26 mouse cellular contexts compared by ENCODE assay signal in genomic region chr19:44400484-44401197, GRCm38 (mm10). TPM values are rescaled to one million over a fixed set of nuclear protein-coding genes. Genes with fewer than 3 reads are reported as not detected.
DNase-seq lines count a peak whose midpoint lies in the region; ATAC-seq and TF ChIP-seq lines count a peak whose summit lies in the region.
"Had no signal": no experiment of that assay in that cellular context is flagged by ENCODE, and none has a peak within 500 bp of the region (broad histone marks: within the 10 kb centered on the region; RNA-seq: fewer than 3 reads in every experiment).

No protein-coding gene starts in this region.

- no peaks in the 10 kb centered on the region for H3K27me3 ChIP-seq in forebrain, postnatal 0 days (ENCODE audit: insufficient read depth, low read length)
- no peaks in the 10 kb centered on the region for H3K27me3 ChIP-seq in forebrain, embryonic 13.5 days
- H3K27me3 ChIP-seq in intestine, embryonic 16.5 days (replicated peaks; ENCODE audit: control insufficient read depth, insufficient read depth, low read length) = no peaks in the 10 kb centered on the region
- H3K27me3 ChIP-seq: embryonic facial prominence, embryonic 15.5 days; midbrain, embryonic 15.5 days had no signal

- 75% methylated on average over 8 of the region's 8 CpGs for WGBS in forebrain, postnatal 0 days
- WGBS in forebrain, embryonic 13.5 days = 89% methylated on average over 8 of the region's 8 CpGs
- 79% methylated on average over 8 of the region's 8 CpGs for WGBS in intestine, embryonic 16.5 days

- DNase-seq in forebrain, postnatal 0 days = peak; percentile 41
- peak; percentile 86 for DNase-seq in cerebellum, adult 11 months
- DNase-seq in cerebellum, adult 9-10 months = peak; percentile 96
- peak; percentile 86 to 93 for DNase-seq in cerebellum, postnatal 36 days
- no peak for DNase-seq in adrenal gland, postnatal 14 days
- DNase-seq: heart, postnatal 10 days; kidney, adult 11 months; kidney, postnatal 36 days; lung, adult 2 months; lung, postnatal 10 days; thymus, adult 18-20 months; thymus, postnatal 25 days had no signal

- no peak overlapping the region for H3K27ac ChIP-seq in forebrain, postnatal 0 days (ENCODE audit: low read depth, low read length)
- no peak overlapping the region for H3K27ac ChIP-seq in forebrain, embryonic 13.5 days
- no peak overlapping the region for H3K27ac ChIP-seq in intestine, embryonic 16.5 days (ENCODE audit: low read length)
- H3K27ac ChIP-seq: embryonic facial prominence, embryonic 10.5 days; embryonic facial prominence, embryonic 15.5 days; heart, embryonic 13.5 days; hindbrain, embryonic 14.5 days; kidney, embryonic 15.5 days; layer of hippocampus, adult 2 months; liver, embryonic 14.5 days; midbrain, embryonic 10.5 days; midbrain, embryonic 15.5 days; stomach, postnatal 0 days had no signal

- H3K4me2 ChIP-seq in forebrain, postnatal 0 days (ENCODE audit: low read depth) = no peak overlapping the region
- no peak overlapping the region for H3K4me2 ChIP-seq in forebrain, embryonic 13.5 days
- no peak overlapping the region for H3K4me2 ChIP-seq in intestine, embryonic 16.5 days (ENCODE audit: low read depth, low read length)
- H3K4me2 ChIP-seq: embryonic facial prominence, embryonic 15.5 days; heart, embryonic 13.5 days; hindbrain, embryonic 14.5 days; kidney, embryonic 15.5 days; midbrain, embryonic 15.5 days had no signal

- no peak for TF ChIP-seq CTCF in forebrain, postnatal 0 days (IDR thresholded peaks at IDR 0.05; ENCODE audit: low read depth)

- no peak overlapping the region for H3K4me3 ChIP-seq in forebrain, postnatal 0 days (ENCODE audit: low read depth, low read length)
- no peak overlapping the region for H3K4me3 ChIP-seq in forebrain, embryonic 13.5 days
- no peak overlapping the region for H3K4me3 ChIP-seq in intestine, embryonic 16.5 days (ENCODE audit: low read length)
- H3K4me3 ChIP-seq: embryonic facial prominence, embryonic 10.5 days; embryonic facial prominence, embryonic 15.5 days; heart, embryonic 13.5 days; kidney, embryonic 15.5 days; layer of hippocampus, adult 2 months; midbrain, embryonic 10.5 days; midbrain, embryonic 15.5 days had no signal

- H3K9ac ChIP-seq in forebrain, postnatal 0 days = no peak overlapping the region
- H3K9ac ChIP-seq in forebrain, embryonic 13.5 days = no peak overlapping the region
- H3K9ac ChIP-seq in intestine, embryonic 16.5 days (ENCODE audit: low read depth, low read length) = no peak overlapping the region
- H3K9ac ChIP-seq: embryonic facial prominence, embryonic 15.5 days; heart, embryonic 13.5 days; hindbrain, embryonic 14.5 days; kidney, embryonic 15.5 days; liver, embryonic 14.5 days; midbrain, embryonic 15.5 days had no signal

- peaks cover 28% of the 10 kb centered on the region for H3K36me3 ChIP-seq in forebrain, postnatal 0 days (ENCODE audit: insufficient read depth)
- H3K36me3 ChIP-seq in forebrain, embryonic 13.5 days (ENCODE audit: poor library complexity, severe bottlenecking) = peaks cover 49% of the 10 kb centered on the region
- H3K36me3 ChIP-seq in intestine, embryonic 16.5 days (ENCODE audit: control insufficient read depth, insufficient read depth, low read length) = no peaks in the 10 kb centered on the region
- H3K36me3 ChIP-seq: heart, embryonic 13.5 days had no signal

- H3K9me3 ChIP-seq in forebrain, postnatal 0 days (ENCODE audit: low read length) = no peaks in the 10 kb centered on the region
- no peaks in the 10 kb centered on the region for H3K9me3 ChIP-seq in forebrain, embryonic 13.5 days (replicated peaks)
- H3K9me3 ChIP-seq in intestine, embryonic 16.5 days (ENCODE audit: control insufficient read depth, low read length) = no peaks in the 10 kb centered on the region
- H3K9me3 ChIP-seq: embryonic facial prominence, embryonic 10.5 days; embryonic facial prominence, embryonic 15.5 days; heart, embryonic 13.5 days; kidney, embryonic 15.5 days; midbrain, embryonic 10.5 days; midbrain, embryonic 15.5 days had no signal

- peaks cover 1% of the 10 kb centered on the region; the same call in 1 of the 2 replicates for H3K4me1 ChIP-seq in forebrain, postnatal 0 days (ENCODE audit: insufficient read depth)
- H3K4me1 ChIP-seq in forebrain, embryonic 13.5 days = no peaks in the 10 kb centered on the region
- H3K4me1 ChIP-seq in intestine, embryonic 16.5 days (ENCODE audit: control insufficient read depth, insufficient read depth, low read length) = no peaks in the 10 kb centered on the region
- H3K4me1 ChIP-seq: heart, embryonic 13.5 days; kidney, embryonic 15.5 days had no signal

- peak; percentile 54 for ATAC-seq in forebrain, postnatal 0 days
- ATAC-seq in forebrain, embryonic 13.5 days = no peak
- ATAC-seq in megakaryocyte, adult 5-6 weeks (ENCODE audit: poor library complexity, severe bottlenecking) = no peak
- ATAC-seq in intestine, embryonic 16.5 days = no peak
- ATAC-seq: forebrain, embryonic 16.5 days; midbrain, embryonic 15.5 days had no signal

RNA-seq across cellular contexts. Expression of gene Scd1, which starts 7.0 kb away (rescaled TPM):
- 30.8 and 41.0 TPM in 2 replicates for total RNA-seq in forebrain, postnatal 0 days (2014; rRNA removed)
- polyA plus RNA-seq in forebrain, postnatal 0 days (2015; fragmentation: Nextera tagmentation; extraction: Ambion mirVana) = 5.2 and 8.7 TPM in 2 replicates
- 3.0 and 4.5 TPM in 2 replicates for polyA plus RNA-seq in forebrain, embryonic 13.5 days (2015; fragmentation: Nextera tagmentation; extraction: Ambion mirVana)
- total RNA-seq in megakaryocyte, adult 5-6 weeks (2015) = 0.54 and 0.64 TPM in 2 replicates
- 0.18 and 0.98 TPM in 2 replicates for total RNA-seq in megakaryocyte, adult 5-6 weeks (2017)
- total RNA-seq in adrenal gland, postnatal 14 days (2021) = 186 and 262 TPM in 2 replicates
- 5.5 and 5.7 TPM in 2 replicates for polyA plus RNA-seq in intestine, embryonic 16.5 days (2015; fragmentation: Nextera tagmentation; extraction: Ambion mirVana)

Comparison
In these comparisons a context has a peak if more than half of its experiments do, and no peak if none do; other contexts are left out.
1. RNA of gene Scd1, which starts 7.0 kb away (total RNA-seq): 186 to 262 TPM in adrenal gland, postnatal 14 days and 30.8 to 41.0 TPM in forebrain, postnatal 0 days; 0.18 to 0.98 TPM in megakaryocyte, adult 5-6 weeks; every median in the first group is over 10 times any median in the second.